Mouse (Mus musculus) forebrain, embryonic 11.5 days (tissue): ENCODE results near the gene Lrrc3c. TPM values are rescaled to one million over a fixed set of nuclear protein-coding genes. Genes with fewer than 3 reads are reported as not detected.

Source experiments
- polyA plus RNA-seq: library from polyadenylated mRNA; unstranded; fragments of >200 nt; fragmentation: Nextera tagmentation; extraction: Ambion mirVana; gene quantifications from 2 replicates; pipeline ENCODE4 v1.2.1, GENCODE M21; 2014

Lrrc3c gene
- polyA plus RNA-seq, 1 experiment from 2014 or later = not detected

Other genes with a start within 250 kb of the Lrrc3c start
- gene Ppp1r1b, start 249.9 kb upstream of the Lrrc3c start, polyA plus RNA-seq = 0.29 and 0.41 TPM in 2 replicates
- 38.1 and 39.9 TPM in 2 replicates for gene Stard3, start 239.9 kb upstream of the Lrrc3c start, polyA plus RNA-seq
- not detected in 2 replicates for gene Tcap, start 214.5 kb upstream of the Lrrc3c start, polyA plus RNA-seq
- not detected in 2 replicates for gene Pnmt, start 211.8 kb upstream of the Lrrc3c start, polyA plus RNA-seq
- gene Pgap3, start 197.8 kb upstream of the Lrrc3c start, polyA plus RNA-seq = 9.0 and 9.2 TPM in 2 replicates
- gene Erbb2, start 185.8 kb upstream of the Lrrc3c start, polyA plus RNA-seq = 19.7 and 23.2 TPM in 2 replicates
- 111 and 112 TPM in 2 replicates for gene Mien1, start 159.3 kb upstream of the Lrrc3c start, polyA plus RNA-seq
- 1.8 and 1.9 TPM in 2 replicates for gene Grb7, start 151.9 kb upstream of the Lrrc3c start, polyA plus RNA-seq
- gene Ikzf3, start 52.3 kb upstream of the Lrrc3c start, polyA plus RNA-seq = 0.08 TPM in 1 of 2 replicates, not detected in the other
- 0.21 TPM in 2 replicates for gene Zpbp2, start 47.2 kb upstream of the Lrrc3c start, polyA plus RNA-seq
- 8.6 and 11.2 TPM in 2 replicates for gene Ormdl3, start 10.9 kb upstream of the Lrrc3c start, polyA plus RNA-seq
- 0.96 and 1.5 TPM in 2 replicates for gene Gm12355, start 27.4 kb downstream of the Lrrc3c start, polyA plus RNA-seq
- gene Gsdma3, start 28.1 kb downstream of the Lrrc3c start, polyA plus RNA-seq = not detected in 2 replicates
- gene Gsdma2, start 48.5 kb downstream of the Lrrc3c start, polyA plus RNA-seq = not detected in 2 replicates
- gene Gsdma, start 66.1 kb downstream of the Lrrc3c start, polyA plus RNA-seq = not detected in 2 replicates
- gene Psmd3, start 84.3 kb downstream of the Lrrc3c start, polyA plus RNA-seq = 208 and 220 TPM in 2 replicates
- gene Csf3, start 103.0 kb downstream of the Lrrc3c start, polyA plus RNA-seq = not detected in 2 replicates
- gene Med24, start 131.1 kb downstream of the Lrrc3c start, polyA plus RNA-seq = 75.9 and 76.6 TPM in 2 replicates
- 35.9 and 36.9 TPM in 2 replicates for gene Thra, start 142.3 kb downstream of the Lrrc3c start, polyA plus RNA-seq
- 1.0 and 1.6 TPM in 2 replicates for gene Nr1d1, start 177.0 kb downstream of the Lrrc3c start, polyA plus RNA-seq
- gene Msl1, start 197.2 kb downstream of the Lrrc3c start, polyA plus RNA-seq = 24.0 and 28.4 TPM in 2 replicates
- 59.9 and 63.2 TPM in 2 replicates for gene Casc3, start 206.6 kb downstream of the Lrrc3c start, polyA plus RNA-seq
- gene Rapgefl1, start 238.5 kb downstream of the Lrrc3c start, polyA plus RNA-seq = 2.0 and 2.5 TPM in 2 replicates